Mouse (Mus musculus) right cerebral cortex, postnatal 14 days (tissue): ENCODE results near the gene Samd13.
A peak's percentile ranks its signal among the peaks of the same experiment; 100 is the strongest.

ENCODE experiments used
- DNase-seq: peaks from one replicate; pipeline ENCODE4 v3.0.0; 2022

The Samd13 gene

GRCm38 (mm10) chr3:146661907-146662306, 23.5 kb downstream of the Samd13 start:
- DNase-seq: no peak

GRCm38 (mm10) chr3:146661001-146661400, 24.4 kb downstream of the Samd13 start:
- DNase-seq: no peak

GRCm38 (mm10) chr3:146659321-146659720, 26.1 kb downstream of the Samd13 start:
- no peak for DNase-seq

GRCm38 (mm10) chr3:146658061-146658639, 27.2 kb downstream of the Samd13 start:
- no peak for DNase-seq

- DNase-seq: no peak
These were observed 28.0 kb downstream of the Samd13 start for GRCm38 (mm10) chr3:146657433-146657832.

GRCm38 (mm10) chr3:146655111-146655577, 30.2 kb downstream of the Samd13 start:
- DNase-seq: no peak

- no peak for DNase-seq
These were observed 31.7 kb downstream of the Samd13 start for GRCm38 (mm10) chr3:146653692-146654091.

- DNase-seq: no peak
These were observed 33.0 kb downstream of the Samd13 start for GRCm38 (mm10) chr3:146652431-146652830.

GRCm38 (mm10) chr3:146651217-146651616, 34.2 kb downstream of the Samd13 start, which contains the start of gene 4930503B20Rik:
Gene 4930503B20Rik (minus strand): TSS chr3:146651317.
- DNase-seq: no peak

- no peak for DNase-seq
These were observed 34.7 kb downstream of the Samd13 start for GRCm38 (mm10) chr3:146650716-146651115.

- DNase-seq: no peak
These were observed 36.0 kb downstream of the Samd13 start for GRCm38 (mm10) chr3:146649311-146649894.

GRCm38 (mm10) chr3:146641818-146642427, 43.5 kb downstream of the Samd13 start:
- no peak for DNase-seq

GRCm38 (mm10) chr3:146632506-146632905, 52.9 kb downstream of the Samd13 start:
- DNase-seq: no peak

- DNase-seq: no peak
These were observed 57.0 kb downstream of the Samd13 start for GRCm38 (mm10) chr3:146628227-146628982.

- DNase-seq: no peak
These were observed 59.6 kb downstream of the Samd13 start for GRCm38 (mm10) chr3:146625766-146626165.

GRCm38 (mm10) chr3:146621966-146622365, 63.4 kb downstream of the Samd13 start:
- peak; percentile 16 for DNase-seq

- peak; percentile 86 for DNase-seq
These were observed 64.7 kb downstream of the Samd13 start for GRCm38 (mm10) chr3:146620555-146621249.

GRCm38 (mm10) chr3:146620101-146620500, 65.3 kb downstream of the Samd13 start:
- DNase-seq: no peak

GRCm38 (mm10) chr3:146618357-146618756, 67.0 kb downstream of the Samd13 start:
- DNase-seq: no peak

GRCm38 (mm10) chr3:146617946-146618345, 67.4 kb downstream of the Samd13 start:
- DNase-seq: no peak

- DNase-seq: no peak
These were observed 68.7 kb downstream of the Samd13 start for GRCm38 (mm10) chr3:146616533-146617283.

- DNase-seq: no peak
These were observed 69.9 kb downstream of the Samd13 start, which contains the start of gene Dnase2b for GRCm38 (mm10) chr3:146615496-146615895. Gene Dnase2b (minus strand): TSS chr3:146615596.
